Mouse (Mus musculus): ENCODE results near the gene Sorcs2. TPM values are rescaled to one million over a fixed set of nuclear protein-coding genes. Genes with fewer than 3 reads are reported as not detected.

Gene Sorcs2
- total RNA-seq, 1 experiment from 2014 or later: 13.2 TPM

DNA sequence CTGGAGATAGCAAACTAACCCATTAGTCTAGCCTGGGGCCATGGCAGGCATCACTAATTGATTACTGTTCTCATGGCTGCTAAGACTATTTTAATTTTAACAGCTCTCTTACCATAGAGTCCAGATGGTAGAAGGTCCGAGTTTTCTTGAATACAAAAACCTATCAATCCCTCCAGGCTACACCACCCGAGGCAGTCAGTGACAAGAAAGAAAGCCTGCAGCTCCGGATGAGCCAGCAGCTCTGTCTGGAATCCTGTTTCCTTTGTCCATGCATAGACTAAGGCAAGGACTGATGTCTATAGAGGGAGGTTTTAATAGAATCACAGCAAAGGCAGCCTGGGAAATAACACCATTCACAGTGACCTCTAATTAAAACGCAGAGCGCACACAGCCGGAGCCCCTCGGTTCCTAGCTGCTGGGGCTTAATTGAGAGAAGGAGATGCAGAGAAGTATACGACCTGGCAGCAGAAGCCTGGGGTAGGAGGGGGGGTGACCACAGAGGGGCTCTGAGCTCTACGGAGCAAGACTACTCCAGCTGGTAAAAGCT lies 223.3 kb downstream of the Sorcs2 start:
- no peak for DNase-seq

DNA sequence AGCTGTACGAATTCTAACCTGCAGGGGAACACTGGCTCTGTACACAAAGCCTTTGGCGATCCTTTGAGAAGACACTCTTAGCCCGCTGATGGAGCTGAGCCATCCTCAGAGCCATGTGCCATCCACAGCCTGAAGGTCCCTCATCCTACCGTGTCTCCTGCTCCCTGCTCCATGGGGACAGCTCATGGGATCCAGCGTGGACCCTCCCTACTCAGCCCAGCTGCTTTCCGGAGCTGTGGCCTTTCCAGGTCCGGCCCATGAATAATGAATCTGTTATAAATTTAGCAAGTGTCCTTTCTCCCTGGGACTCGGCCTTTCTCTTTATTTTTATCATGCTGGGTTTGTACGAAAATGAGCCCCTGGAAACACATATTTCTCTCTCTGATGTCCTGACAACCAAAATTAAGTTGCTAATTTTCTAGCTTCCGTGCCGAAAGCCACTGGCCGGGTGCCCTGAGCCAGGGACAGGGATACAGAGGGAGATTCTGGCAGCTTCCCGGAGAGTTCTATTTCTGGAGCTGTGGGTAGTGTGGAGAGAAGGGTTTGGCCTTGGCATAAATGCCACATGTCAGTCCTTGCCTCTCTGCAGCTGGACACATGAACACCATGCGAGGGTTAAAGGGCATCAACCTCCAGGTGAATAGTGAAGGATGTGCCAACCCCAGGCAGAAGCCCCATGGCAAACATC lies 228.8 kb downstream of the Sorcs2 start:
- peak; percentile 41 for DNase-seq

DNA sequence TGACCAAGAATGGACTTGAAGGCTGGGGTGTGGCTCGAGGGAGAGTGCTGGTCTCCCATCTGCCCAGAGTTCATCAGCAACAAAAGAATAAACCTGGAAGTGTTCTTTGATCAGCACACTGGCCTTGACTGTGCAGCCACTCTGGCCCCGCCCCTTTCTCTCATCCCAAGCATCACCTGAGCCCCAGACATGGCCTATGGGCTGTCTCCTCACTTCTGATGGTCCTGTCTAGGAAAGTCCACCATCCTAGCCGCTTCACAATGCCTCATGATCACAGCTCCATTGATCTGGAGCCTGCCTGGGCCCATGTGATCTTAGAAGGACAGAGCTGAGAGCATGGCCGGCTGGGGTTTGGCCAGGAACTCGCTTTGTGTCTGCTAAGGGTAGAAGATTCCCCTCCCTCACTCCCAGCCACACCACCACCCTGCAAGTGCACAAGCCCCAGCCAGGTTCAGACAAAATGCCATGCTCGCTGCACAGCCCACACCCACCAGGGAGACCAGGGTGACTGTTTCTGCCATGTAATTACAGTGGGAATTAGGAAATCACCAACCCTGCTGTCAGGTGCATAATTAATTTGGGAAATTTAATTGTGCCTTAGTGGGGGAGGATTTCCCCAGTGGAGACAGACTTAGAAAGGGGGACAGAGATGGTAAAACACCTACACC lies 231.5 kb downstream of the Sorcs2 start:
- no peak for DNase-seq

DNA sequence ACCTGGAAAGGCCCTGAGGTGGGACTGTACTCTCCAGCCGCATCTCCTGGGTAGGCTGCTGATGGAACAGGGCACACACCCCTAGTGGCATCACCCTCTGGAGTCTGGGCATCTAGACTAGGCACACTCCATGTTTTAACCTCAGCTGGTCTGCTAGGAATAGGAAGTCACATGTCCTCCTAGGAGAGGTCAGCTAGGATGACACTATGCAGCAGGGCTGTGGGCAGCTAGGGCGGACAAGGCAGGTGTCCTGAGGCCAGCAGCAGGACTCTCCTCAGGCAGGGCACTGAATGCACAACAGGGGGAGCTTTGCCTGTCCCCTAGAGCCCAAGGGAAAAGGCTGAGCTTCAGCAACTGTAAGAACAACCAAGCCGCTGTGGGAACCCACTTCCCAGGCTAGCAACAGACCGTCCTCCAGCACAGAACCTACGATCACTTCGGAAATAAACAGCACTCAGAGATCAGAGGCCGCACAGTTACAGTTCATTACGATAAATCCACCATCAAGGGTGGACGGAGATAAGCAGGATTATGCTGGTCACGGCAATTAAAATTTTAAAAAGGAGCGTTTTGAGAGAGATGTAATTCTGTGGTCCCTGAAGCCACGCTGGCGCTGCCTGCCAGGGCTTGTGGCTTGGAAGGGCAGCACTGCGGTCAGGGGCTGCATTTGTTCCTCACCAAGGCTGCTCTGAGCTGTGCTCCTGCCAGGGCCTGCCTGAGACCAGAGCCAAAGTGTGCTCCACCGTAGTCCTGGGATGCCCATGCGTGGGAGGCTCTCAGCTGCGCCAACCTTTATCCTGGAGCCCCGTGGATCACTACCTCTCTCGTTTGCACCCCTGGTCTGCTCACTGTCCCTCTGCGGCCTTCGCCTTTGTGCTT lies 232.3 kb downstream of the Sorcs2 start:
- no peak for DNase-seq

DNA sequence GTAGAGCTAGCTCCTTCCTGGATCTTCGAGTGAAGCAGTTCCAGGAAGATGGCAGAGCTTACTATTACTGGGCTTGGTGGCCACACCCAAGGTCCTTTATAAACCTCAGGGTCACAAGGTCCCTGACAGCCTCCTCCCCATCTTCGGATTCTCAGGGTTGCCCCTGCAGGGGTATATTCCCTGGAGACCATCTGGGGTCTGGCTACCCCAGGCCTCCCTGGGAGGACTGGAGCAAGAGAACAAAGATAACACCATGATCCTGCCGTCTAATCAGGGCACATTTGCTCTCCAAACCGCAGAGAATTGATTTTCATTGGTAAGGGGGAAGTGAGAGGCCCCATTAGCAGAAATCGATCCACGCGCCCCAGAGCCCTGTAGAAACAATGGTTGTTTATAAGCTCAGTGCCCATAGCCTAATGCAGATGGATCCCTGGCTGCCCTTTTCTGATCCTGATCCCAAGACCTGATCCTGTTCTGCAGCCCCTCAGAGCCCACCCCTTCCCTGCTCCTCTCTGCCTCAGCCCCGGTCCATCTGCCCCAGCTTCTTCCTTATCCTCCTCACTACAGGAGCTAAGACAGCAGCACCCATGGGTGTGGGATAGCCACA lies 243.0 kb downstream of the Sorcs2 start:
- DNase-seq: no peak

DNA sequence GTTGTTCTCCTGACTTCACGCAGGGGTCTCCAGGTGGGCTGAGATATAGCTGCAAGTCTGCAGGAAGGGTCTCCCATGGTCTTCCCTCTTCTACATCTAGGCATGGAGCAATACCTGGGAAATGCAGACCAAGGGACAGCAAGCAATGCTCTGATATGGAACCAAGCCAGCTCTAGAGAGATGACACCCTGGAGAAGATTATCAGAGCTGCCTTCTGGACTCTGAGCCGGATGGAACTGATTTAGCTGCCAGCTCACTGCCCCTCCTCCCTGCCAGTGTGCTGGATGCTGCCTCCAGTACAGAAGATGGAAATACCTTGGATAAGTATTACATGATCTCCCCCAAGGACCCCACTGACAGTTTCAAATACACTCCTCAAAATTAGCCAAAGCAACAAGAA lies 244.7 kb downstream of the Sorcs2 start:
- DNase-seq: no peak

DNA sequence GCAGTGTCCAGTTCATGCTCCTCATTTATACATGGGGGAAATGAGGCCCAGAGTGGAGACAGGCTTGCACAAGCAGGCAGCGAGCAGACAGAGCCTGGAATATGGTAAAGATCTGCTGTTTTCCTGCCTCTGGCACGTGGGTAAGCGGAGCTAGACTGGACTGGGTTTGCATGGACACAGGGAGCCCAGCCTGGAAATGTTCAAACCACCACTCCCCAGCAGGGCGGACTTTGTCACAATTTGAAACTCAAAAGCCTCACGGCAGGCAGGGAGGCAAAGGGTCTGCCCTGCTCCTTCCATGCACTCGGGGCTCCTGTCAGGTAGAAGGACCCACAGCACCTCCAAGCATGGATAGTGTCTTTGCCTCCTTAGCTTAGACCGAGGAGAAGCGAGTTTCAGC lies 246.9 kb downstream of the Sorcs2 start:
- no peak for DNase-seq

DNA sequence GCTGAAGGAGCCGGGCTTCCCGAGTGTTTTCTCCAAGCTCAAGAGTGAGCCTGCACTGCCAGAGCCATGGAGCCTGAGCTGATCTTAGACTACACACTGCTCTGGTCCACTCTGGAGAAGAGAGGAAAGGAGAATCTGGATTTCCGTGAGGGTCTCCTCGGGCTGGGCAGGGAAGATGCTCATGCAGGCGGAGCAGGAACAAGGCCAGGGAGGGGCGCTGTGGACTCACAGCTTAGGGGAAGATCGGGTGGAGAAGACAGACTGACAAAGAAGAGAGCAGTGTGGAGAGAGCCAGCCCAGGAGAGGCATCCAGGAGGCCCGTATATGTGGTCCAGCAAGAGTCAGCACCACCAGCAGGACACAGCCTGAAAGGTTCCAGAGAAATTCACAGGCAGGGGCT lies 248.8 kb downstream of the Sorcs2 start:
- no peak for DNase-seq

DNA sequence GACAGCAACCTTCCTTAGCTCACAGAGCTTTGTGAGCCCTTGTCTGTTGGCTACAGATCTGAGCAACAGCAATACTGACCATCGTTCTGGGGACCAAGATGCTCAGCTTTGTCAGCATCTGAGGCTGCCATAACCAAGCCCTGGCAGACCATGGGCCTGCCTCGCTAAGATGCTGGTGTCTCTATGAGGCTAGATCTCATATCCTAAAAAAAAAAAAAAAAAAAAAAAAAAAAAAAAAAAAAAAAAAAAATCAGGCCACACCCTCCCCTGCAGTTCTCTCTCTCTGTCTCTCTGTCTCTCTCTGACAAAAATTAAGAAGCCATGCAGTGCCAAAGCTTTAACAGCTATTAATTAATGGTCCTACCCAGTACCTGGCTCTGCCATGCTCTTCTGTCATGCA lies 251.3 kb downstream of the Sorcs2 start:
- no peak for DNase-seq

DNA sequence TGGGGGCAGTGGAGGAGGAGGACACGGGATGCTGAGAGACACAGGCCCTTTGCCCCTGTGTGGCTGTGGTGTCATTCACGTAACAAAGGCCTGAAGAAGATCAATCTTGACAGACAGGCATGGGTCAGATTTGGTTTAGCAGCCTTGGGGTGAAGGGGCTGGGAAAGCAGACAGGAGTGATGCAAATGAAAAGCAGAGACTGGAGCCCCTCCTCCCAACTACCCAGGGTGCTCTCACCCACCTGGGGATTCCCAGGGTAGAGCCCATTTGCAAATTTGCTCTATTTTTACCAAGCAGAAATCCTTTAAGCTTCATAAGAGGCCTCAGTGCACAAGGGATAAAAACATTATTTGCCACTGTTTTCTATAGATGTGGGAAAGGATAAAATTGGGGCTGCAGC lies 253.4 kb downstream of the Sorcs2 start:
- no peak for DNase-seq

DNA sequence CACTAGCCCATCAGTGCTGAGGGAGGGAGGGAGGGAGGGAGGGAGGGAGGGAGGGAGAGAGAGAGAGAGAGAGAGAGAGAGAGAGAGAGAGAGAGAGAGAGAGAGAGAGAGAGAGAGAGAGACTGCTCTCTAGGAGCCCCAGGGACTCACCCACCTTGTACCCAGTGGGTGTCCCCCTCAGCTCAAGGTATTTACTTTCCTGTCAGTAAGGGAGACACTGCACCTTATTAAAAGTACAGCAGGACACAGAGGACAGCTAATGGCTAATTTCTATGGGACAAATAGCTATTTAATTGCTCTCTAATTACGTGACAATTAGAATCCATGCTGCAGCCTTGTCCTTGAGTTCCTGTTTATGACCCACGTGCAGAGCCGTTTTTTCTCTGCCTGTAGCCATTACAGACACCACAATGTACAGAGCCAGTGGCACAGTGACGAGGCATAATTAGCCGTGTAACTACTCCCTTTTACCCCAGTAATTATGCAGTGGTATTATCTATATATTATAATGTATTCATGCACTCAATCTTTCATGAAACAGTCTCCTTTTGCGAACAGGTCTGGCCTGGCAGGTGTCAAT lies 256.2 kb downstream of the Sorcs2 start:
- no peak for DNase-seq

DNA sequence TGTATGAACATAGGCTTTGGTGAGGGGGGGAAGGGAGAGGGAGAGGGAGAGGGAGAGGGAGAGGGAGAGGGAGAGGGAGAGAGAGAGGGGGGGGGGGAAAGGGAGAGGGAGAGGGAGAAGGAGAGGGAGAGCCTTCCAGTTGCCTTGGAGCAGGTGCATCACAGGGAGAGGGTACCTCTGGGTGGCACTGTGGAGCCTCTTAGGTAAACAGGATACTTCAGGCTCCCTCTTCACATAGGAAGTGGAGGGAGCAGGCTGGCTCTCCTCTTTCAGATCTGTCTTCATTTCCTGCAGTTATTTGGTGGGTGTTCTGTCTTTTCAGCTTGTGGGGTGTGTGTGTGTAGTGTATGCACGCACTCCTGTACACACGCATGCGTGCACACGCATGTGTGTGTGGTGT lies 256.8 kb downstream of the Sorcs2 start:
- DNase-seq: peak; percentile 23

DNA sequence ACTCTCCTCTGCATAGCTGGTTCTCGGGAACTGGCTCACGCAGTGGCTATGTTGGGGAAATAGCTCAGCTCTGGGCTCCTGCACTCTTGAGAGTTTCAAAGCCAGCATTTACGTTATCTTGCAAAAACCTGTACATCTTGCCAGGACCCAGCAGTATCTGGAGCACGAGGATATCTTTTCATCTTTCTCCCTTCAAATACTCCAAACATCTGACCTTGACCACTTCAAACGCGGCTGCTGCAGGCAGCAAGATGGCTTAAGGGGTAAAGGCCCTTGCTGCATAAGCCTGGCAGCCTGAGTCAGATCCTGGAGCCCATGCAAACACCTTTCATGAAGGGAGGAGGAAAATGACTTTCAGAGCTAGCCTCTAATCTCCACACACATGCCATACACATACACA lies 258.2 kb downstream of the Sorcs2 start:
- peak; percentile 11 for DNase-seq

DNA sequence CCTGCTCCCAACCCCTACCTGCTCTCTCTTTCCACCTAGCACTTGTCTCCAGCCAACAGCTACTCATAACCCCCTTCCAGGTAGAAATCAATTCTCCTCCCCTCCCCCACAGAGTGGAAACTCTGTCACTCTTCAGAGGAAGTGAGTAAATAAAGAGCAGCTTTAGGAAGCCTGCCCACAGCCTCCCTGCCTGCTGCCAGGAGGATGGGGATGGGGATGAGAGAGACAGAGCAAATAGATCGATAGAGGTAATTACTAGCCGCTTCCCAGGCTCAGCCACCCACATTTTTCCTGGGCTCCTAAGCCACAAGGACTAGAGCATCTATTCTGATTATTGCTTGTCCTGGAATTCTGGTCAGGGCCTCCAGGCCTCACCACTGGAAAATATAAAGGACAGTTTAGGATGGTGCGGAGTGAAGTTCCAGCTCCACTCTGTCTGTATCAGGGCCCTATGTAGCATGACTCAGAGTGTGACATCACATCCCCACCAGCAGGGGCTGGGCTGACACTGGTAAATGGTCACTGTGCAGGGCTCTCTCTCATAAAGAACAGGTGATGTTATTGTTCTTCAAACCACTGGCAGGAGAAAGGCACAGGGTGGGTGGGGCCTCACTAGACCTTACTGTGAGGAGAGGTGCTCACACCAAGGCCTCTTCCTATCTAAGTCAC lies 261.9 kb downstream of the Sorcs2 start:
- DNase-seq: no peak

DNA sequence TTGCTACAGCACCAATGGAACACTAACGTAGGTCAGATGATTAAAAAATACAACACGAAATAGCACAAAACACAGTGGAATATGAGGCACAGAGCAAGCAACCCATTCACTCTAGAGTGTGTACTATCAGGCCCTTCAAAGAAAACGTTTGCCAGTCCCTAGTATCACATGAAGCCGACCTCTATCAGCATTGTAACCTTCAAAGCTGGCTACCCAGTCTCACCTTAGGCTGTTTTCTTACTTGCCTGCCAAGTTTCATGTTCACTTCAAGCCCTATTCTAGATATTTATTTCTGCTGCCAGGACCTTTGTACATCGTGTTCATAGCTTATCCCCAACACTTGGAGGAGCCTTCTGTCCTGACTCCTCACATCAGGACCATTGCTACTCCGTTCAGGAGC lies 263.6 kb downstream of the Sorcs2 start:
- DNase-seq: no peak

DNA sequence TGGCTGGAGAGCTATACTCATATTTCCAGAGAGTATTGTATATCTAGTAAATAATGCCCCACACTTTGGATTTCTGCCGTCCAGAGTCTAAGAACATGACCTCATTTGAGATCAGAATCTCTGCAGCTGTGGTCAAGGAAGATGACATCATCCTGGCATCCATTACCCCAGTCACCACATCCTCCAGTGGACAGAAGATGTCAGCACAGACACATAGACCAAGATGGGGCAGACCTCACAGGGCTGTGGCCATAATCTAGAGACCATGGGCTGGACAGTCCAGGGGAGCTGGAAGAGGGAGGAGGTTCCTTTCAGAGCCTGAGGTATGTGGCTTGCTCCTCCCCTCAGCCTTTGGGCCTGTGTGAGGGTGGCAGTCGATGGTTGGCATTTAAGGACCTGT lies 264.0 kb downstream of the Sorcs2 start:
- no peak for DNase-seq

DNA sequence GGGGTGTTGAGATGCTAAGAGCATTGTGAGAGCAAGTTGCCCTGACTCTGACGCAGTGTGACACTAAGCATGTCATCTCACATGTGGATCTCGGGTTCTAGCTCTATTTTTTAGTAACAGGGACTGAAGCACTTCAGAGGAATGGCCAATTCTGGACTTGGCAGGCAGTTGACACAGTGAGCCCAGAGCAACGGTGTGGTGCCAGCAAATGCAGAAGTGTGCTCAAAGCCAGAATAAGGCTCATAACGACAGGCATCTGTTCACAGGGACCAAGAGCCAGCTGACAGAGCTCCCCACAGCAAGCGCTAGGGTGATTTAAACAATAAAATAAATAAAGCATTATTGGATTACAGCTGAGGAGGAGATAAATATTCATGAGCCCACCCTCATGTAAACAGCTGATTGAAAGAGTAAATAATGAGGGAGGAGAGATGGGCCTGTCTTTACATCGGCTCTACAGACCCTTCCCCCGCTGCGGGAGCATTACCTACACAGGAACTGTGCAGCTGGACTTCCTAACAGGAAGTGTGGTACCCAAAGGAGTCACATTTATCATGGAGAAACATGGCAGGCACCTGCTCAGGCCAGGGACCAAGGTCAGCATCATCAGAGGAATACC lies 267.4 kb downstream of the Sorcs2 start:
- no peak for DNase-seq

DNA sequence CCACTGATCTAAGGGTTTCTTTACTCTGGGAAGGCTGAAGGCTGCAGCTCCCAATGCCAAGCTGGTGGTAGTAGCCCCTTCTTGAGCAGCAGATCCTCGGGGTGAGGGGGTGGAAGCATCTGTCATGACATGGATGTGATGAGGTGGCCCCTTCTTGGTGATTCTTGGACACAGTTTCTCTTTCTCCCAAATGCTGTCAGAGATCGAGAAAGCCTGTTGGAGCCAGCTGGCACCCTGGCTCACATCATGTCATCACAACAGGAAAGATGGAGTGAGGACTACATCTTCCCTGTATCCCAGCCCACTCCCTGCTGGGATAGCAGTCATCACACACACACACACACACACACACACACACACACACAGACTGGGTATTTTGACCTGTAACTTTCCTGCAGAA lies 268.3 kb downstream of the Sorcs2 start:
- DNase-seq: no peak

DNA sequence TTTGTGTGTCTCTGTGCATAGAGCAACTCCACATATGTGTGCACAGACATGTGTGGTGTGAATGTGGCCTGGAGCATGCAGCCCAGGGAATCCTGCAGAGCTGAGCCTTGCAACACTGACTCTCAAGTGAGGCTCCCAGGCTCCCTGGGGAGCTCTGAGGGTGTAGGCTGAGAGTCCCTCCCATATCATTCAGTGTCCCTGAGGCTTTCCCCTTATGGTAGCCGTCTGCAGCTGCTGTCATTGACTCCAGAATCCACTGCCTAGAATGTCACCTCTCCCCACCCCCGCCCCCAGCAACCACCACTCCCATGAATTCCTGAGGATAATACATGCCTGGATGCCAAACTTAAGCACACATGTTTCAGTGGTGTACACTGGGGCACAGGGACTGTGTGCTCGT lies 269.4 kb downstream of the Sorcs2 start:
- no peak for DNase-seq

DNA sequence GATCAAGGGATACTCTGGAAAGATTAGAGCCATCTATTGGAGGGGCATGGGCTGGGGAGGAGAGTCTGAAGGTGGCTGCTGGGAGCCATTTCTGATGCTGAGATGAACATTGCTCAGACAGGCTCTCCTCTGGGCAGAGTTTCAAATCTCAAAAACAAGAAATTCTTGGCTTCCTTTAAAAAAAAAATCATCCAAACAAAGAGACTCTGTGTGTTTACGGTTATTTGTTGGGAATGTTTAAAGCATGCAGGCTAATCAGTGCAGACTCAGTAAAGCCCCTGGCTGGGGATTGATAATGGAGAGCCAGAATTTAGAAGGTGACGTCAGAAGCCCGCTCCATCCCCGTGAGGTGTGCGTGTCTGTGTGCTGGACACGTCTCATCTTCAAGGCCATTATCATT lies 272.9 kb downstream of the Sorcs2 start:
- DNase-seq: no peak

DNA sequence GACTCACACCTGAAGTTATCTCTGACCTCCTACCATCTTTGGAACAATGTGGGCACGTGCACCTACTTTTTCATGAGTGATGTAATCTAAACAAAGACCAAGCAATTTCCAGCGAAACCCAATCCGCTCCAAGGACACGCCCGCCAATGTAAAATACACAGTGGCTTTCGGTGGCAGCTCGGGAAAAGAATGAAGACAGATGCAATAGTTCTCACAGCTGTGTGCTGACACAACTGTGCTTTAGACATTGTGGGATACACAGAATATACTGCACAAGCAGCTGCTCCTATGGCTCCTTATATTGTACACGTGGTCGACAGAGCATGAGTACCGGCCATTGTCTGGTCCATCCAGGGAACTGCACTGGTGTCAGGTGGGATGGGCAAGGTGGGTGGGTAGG lies 275.0 kb downstream of the Sorcs2 start:
- DNase-seq: no peak

Measured in adrenal gland, postnatal 25 days (tissue).